20 mouse cellular contexts compared by ENCODE assay signal in genomic region chr2:143933516-143933915, GRCm38 (mm10).
"Had no signal": no experiment of that assay in that cellular context is flagged by ENCODE, and none has a peak within 500 bp of the region (broad histone marks: within the 10 kb centered on the region; RNA-seq: fewer than 3 reads in every experiment).

No protein-coding gene starts in this region.

- H3K9me3 ChIP-seq: limb, embryonic 13.5 days; midbrain, embryonic 12.5 days; midbrain, embryonic 15.5 days; neural tube, embryonic 12.5 days; neural tube, embryonic 15.5 days had no signal

- H3K27me3 ChIP-seq: limb, embryonic 13.5 days; midbrain, embryonic 12.5 days; midbrain, embryonic 15.5 days; neural tube, embryonic 12.5 days; neural tube, embryonic 15.5 days had no signal

- DNase-seq: kidney, adult 9 months; kidney, postnatal 14 days; kidney, postnatal 4 days; left cerebral cortex, postnatal 4 days; lung, adult 2 months; lung, postnatal 14 days; lung, postnatal 4 days; right cerebral cortex, adult 18-20 months; right cerebral cortex, postnatal 14 days; right cerebral cortex, postnatal 4 days; thymus, adult 2 months; thymus, postnatal 14 days; thymus, postnatal 4 days had no signal

- H3K4me3 ChIP-seq: limb, embryonic 13.5 days; midbrain, embryonic 12.5 days; midbrain, embryonic 15.5 days; neural tube, embryonic 12.5 days; neural tube, embryonic 15.5 days had no signal

- H3K9ac ChIP-seq: limb, embryonic 13.5 days; liver, embryonic 14.5 days; midbrain, embryonic 12.5 days; midbrain, embryonic 15.5 days; neural tube, embryonic 12.5 days; neural tube, embryonic 15.5 days had no signal

- H3K4me2 ChIP-seq: limb, embryonic 13.5 days; midbrain, embryonic 12.5 days; midbrain, embryonic 15.5 days; neural tube, embryonic 12.5 days; neural tube, embryonic 15.5 days had no signal

- H3K36me3 ChIP-seq: midbrain, embryonic 12.5 days; midbrain, embryonic 15.5 days; neural tube, embryonic 15.5 days had no signal

- H3K27ac ChIP-seq: limb, embryonic 13.5 days; liver, embryonic 14.5 days; midbrain, embryonic 12.5 days; midbrain, embryonic 15.5 days; neural tube, embryonic 12.5 days; neural tube, embryonic 15.5 days; stomach, postnatal 0 days had no signal
